Mouse (Mus musculus): Measurements from ENCODE around the gene Pbx2.
"Not testable (repeated sequence)": the region's sequence is repeated elsewhere in the genome, so short reads cannot be mapped to it uniquely, and the experiment has no call there.

Gene Pbx2

DNA sequence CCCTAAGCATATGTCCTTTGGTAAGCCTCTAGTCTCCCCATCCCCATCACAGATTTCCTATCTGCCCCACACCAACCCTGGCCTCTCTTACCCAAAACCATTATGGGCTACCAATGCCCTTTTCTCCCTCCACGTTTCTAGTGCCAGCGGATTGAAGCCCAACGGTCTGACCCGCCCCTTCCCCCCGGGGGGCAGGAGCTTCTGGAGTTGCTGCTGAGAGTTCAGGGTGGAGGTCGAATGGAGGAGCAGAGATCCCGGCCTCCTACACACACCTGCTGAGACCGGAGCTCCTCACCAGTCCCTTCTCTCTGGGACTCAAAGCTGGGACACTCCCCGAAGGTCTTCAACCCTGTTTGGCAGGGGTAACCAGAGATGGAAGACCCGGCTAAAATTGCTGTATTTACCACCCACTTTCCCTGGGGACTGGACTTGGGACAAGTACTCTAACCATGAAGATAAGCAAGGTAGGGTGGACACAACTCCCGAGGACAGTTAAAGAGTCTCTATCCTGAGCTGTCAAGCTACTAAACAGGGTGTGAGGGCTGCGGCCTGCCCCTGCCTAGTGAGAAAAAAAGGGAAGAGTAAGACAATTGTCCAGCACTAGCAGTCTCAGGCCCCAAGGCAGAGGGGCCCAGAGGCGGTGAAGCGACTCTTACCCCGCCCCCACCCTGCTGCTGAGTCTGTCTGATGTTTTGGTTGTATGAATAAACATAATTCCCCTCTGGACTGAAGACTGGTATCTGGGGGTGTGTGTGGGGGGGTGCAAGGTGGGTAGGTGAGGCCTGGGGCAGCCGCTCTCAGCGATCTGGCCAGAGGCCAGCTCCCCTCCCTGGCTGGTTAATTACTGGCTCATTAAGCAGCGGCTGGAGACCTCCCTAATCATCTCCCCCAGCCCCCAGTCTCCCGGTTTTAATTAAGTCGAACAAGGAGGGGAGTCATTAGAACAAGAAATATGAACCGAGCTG lies at the start of gene Pbx2:
TSS of gene Pbx2 (plus strand) at position 238 of the 965 bp plus-strand sequence.
- DNase-seq (ENCODE audit: low read depth, low spot score): no peak

DNA sequence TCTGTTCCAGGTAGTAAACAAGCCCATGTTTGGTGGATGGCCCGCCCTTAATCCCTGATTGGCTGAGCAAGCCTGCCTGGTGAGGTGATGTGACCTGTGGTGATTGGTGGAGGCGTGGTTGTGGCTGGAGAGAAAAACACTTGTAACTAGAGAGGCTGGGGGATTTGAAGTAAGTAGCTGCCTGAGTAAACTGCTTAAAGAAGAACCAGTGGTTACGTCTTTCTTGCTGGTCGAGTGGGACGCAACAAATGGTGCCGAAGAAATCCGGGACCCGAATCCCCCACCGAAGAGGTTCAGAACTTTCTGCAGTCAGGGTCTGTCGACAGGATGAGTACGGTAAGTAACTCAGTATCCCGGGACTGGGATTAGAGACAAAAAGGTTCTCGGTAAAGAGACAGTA lies 47.5 kb upstream of the Pbx2 start:
- DNase-seq (ENCODE audit: low read depth, low spot score): not testable (repeated sequence)

DNA sequence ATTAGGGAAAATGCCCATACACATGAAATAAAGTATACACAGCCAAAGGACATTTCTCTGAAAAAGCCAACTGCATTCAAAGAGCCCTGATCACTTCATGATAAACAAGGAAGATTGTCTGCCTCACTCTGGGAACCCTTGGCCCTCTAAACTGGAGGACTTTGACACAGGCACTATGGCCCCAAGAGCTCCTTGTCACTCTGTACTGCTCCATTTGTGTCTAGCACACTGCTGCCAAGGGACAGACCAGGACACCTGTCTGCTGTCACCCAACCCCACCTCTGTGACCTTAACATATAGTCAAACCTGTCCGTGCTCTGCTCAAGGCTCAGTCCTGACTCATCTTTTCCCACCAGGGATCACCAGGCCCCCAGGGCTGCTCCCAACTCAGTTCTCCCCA lies 44.3 kb upstream of the Pbx2 start:
- DNase-seq (ENCODE audit: low read depth, low spot score): no peak

DNA sequence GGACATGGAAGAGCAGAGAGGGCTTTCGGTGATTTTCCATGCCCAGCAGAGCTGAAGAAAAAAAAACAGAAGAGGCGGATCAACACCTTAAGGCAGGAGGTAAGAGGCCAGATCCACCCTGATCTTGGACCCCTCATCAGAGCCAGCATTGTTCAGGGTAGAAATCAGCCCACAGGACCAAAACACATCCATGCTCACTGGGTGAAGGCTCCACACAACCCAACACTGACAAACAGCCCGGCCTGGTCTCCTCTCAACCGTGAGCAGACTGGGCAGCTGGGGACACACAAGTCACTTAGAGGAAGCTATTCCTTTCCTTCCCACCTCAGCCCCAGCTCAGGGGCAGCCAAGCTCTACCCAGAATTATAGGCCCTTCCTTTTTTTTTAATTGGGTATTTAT lies 43.5 kb upstream of the Pbx2 start:
- no peak for DNase-seq (ENCODE audit: low read depth, low spot score)

DNA sequence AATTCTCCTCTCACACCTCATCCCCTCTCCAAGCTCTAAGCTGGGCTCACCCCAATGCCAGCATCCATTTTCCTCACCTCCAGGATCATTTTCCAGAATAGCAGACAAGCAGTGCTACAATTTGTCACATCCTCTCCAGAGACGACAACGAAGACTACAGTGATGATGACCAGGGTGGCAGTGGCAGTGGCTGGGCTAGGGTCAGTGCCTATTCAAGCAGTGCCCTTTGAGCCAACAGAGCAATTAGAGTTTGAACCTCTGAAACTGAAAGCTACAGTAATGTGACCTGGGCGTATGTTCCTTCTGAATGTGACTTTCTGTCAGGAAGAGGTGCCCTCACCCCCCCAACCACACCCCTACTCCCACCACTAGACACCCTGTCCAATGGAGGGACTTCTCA lies 41.9 kb upstream of the Pbx2 start:
- no peak for DNase-seq (ENCODE audit: low read depth, low spot score)

DNA sequence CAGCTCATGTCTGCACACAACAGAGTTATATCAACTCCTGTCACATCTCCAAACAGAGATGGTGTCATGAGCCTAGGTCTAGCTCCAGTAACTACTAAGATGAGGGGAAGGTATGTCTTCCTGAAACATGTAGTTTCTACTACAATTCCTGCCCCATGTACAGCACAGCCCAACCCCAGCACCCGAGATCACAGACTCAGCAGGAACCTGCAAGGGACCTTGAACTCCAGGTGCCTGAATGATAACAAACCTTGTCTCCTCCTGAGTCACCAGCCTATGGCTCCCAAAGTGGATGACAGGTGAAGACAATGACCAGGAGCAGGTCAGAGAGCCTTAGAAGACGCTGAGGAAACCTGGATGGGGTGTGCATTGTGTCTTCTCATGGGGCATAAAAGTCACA lies 41.2 kb upstream of the Pbx2 start:
- no peak for DNase-seq (ENCODE audit: low read depth, low spot score)

DNA sequence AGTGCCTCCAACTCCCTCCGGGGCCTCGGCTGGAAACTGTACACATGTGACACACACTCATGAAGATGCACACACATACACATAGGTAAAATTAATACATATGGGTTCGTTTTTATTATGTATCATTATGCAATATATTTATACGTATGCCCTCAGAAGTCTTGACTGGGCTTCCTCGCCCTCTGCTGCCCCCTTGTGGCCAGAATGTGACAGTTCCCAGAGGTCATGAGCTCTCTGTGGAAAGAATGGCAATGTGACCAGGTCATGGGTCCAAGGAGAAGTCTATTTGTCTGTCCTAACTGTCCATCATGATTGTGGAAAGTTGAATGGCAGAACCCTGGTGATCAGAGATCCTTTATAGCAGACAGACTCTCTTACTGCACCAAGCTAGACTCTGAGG lies 35.6 kb upstream of the Pbx2 start:
- DNase-seq (ENCODE audit: low read depth, low spot score): peak; percentile 62

DNA sequence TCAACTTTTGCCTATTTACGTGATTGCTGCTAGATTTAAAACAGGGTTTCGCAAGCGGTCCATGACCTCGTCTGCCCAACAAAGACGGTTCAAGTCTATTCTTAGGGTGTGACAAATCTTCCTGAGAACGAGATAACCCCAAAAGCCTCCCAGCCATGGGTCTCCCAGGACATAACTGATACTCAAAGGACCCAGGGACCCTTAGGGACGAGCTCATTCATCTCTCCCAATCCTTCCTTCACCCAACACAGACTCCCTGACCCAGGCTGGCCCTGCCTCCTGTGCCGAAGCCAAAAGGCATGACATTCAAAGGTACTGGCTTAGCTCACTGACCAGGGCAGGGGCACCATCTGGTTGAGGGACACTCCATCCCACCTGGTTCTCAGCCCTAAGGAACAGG lies 34.7 kb upstream of the Pbx2 start:
- no peak for DNase-seq (ENCODE audit: low read depth, low spot score)

DNA sequence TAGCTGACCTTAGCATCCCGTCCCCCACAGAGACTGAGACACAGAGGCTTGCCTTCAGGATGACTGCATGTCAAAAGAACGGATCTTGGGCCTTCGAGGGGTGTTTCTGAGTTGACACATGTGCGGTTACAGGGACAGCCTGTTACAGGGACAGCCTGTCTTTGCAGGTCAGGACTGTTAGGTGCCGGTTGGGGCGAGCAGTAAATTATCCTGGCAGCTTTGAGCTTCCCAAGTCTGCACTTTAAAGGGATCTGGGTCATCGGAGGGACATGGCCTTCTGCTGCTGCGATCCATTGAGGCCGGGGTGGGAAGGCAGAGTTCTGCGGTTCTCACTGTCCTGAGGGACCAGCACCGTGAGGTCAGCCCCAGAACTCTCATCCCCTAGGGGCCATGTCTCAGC lies 33.7 kb upstream of the Pbx2 start:
- DNase-seq (ENCODE audit: low read depth, low spot score): no peak

DNA sequence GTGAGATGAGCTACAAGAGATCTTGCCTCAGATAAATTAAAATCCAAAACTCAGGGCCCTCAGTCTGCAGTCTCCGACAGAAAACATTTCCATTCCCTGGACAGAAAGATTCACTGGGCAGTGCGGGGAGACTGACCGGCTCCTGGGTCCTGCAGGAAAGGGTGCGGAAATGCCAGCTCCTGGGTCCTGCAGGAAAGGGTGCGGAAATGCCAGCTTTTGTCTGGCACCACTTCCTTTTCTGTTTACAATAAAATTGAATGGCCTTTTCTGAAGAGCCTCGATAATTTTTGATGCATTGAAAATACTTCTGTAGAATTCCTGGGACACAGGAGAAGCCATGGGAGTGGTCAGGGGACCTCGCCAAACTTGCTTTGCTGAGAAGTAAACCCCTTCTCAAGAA lies 31.9 kb upstream of the Pbx2 start:
- DNase-seq (ENCODE audit: low read depth, low spot score): no peak

DNA sequence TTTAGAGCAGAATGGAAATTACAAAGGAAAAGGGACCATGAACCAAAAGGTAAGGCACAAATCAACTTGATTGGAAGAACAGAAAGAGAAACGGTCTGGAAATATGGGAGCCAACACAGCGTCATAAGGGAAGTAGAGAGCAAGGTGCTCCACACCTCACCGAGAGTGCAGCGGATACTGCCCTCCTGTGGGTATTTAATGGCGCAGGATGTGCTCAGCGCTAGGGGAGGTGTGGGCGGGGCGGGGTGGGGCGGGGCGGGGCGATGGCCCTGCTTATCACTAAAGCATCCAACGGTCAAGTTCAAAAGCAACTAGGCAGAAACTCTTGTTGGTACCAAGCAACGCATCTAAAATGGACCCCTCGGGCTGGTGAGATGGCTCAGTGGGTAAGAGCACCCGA lies 31.2 kb upstream of the Pbx2 start:
- DNase-seq (ENCODE audit: low read depth, low spot score): no peak

DNA sequence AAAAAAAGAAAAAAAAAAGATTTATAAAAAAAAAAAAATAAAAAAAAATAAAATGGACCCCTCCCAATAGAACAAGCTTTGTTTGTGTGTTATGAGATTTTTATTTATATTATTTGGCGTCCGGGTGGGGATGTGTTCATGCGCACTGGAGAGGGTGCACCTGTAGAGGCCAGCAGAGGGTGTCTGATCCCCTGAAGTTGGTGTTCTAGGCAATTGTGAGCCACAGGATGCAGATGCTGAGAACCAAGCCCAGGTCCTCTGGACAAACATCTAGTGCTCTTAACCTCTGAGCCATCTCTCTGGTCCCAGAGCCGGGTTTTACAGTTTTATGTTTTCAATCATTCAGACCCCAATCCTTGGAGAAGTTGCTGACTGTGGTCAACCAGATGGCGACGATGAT lies 30.6 kb upstream of the Pbx2 start:
- DNase-seq (ENCODE audit: low read depth, low spot score): no peak

DNA sequence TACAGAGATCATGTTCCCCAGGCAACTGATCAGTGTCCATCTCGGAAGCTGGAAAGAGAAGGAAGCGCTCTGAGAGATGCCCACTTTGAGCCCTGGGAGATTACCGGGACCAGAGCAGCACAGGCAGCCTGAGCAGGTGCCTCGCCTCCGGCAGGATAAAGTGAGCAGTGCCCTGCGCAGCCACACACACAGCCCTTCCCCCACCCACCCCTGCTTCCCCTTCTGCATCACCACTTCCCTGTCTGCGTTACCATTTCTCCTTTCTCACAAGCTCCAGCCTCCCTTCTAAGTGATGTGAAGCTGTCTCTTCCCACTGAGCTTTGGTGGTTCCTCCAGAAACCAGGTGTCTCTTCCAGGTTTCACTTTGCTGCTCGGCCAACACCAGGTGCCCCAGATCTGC lies 29.9 kb upstream of the Pbx2 start:
- DNase-seq (ENCODE audit: low read depth, low spot score): no peak

DNA sequence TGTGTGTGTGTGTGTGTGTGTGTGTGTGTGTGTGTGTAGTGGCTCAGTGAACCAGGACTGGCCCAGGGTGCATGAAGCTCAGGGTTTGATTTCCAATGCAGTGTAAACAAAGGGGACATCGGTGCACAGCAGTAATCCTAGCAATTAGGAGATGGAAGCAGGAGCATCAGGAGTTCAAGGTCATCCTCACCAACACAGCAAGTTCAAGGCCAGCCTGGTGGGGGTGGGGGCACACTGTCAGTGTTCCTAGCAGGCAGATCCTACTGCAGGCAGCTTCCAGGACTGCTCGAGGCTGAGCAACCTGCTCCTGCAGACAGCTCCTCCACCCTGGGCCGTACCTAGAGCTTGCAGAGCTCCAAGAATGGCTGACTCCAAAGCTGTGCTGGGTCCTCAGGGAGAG lies 28.5 kb upstream of the Pbx2 start:
- DNase-seq (ENCODE audit: low read depth, low spot score): no peak

DNA sequence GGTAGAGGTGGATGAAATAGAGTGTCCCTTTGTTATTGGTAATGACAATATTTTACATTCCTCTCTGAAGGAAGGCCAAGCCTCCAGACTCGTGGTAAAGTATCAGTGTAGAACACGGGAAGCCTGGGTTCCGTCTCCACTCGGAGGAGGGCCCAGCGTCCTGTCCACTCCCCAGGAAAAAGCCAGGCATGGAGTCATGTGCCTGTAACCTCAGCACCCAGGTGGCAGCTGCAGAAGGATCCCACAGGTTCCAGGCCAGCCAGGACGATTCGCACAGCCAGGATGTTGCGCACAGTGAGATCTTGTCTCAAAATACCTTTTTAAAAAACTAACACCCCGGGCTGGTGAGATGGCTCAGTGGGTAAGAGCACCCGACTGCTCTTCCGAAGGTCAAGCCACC lies 27.7 kb upstream of the Pbx2 start:
- no peak for DNase-seq (ENCODE audit: low read depth, low spot score)

DNA sequence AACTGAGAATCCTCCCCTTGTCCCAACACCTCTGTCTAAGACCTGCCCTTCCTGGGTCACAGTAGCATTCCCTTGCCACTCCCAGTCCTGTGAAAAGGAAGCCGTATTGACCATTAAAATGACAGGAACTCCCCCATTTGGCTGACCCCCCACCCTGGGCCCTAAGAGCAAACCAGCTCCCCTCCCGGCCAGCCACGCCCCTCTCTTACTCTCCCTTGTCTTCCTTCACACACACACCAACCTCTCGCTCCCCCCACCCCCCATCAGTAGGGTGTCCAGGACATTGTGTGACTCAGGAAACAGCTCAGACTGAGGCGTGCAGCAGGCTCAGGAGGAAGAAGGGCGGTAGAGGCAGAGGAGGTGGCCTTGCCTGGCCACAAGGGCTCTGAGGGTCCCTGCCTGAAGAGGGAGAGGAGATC lies 27.1 kb upstream of the Pbx2 start, which contains the start of gene Notch4:
TSS of gene Notch4 (plus strand) at position 266 of the 419 bp plus-strand sequence.
- no peak for DNase-seq (ENCODE audit: low read depth, low spot score)

DNA sequence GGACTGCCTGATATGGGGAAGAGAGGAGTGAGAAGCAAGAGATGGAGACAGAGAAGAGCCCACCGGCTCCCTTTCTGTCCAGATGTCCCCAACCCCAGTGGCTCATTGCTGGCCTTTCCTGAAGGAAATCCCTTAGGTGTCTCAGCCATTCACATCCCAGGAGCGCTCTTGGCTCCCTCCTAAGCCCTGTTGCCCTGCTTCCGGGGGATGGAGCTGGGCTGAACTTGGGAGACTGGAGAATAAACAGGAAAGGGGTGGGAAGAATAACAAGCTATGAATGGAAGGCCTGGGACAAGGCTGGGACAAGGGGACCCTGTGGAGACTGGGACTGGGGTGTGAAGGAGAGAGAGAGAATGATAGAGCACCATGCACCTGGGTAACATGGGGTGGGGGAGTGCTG lies 26.3 kb upstream of the Pbx2 start:
- no peak for DNase-seq (ENCODE audit: low read depth, low spot score)

DNA sequence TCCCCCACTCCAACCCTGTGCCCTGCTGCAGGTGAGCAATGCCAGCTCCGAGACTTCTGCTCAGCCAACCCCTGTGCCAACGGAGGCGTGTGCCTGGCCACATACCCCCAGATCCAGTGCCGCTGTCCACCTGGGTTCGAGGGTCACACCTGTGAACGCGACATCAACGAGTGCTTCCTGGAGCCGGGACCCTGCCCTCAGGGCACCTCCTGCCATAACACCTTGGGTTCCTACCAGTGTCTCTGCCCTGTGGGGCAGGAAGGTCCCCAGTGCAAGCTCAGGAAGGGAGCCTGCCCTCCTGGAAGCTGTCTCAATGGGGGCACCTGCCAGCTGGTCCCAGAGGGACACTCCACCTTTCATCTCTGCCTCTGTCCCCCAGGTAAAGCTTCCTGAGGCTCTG lies 23.8 kb upstream of the Pbx2 start:
- DNase-seq (ENCODE audit: low read depth, low spot score): no peak

DNA sequence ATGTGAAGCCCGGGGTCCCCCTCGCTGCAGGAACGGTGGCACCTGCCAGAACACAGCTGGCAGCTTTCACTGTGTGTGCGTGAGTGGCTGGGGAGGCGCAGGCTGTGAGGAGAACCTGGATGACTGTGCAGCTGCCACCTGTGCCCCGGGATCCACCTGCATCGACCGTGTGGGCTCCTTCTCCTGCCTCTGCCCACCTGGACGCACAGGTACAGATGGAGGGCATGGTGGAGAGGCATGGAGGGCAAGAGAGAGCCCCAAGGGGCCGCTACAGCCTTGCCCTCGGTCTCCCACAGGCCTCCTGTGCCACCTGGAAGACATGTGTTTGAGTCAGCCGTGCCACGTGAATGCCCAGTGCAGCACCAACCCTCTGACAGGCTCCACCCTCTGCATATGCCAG lies 22.6 kb upstream of the Pbx2 start:
- no peak for DNase-seq (ENCODE audit: low read depth, low spot score)

DNA sequence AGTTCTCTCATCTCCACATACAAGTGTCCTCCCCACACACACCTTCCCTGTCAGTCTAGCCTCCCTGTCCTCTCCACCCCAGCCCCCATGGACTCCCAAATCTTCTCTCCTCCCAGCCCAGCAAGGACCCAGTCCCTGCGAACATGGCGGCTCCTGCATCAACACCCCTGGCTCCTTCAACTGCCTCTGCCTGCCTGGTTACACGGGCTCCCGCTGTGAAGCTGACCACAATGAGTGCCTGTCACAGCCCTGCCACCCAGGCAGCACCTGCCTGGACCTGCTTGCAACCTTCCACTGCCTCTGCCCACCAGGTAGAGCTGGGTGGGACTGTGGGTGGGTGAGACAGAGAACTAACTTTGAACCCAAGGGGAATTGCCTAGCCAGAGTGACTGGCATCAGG lies 21.1 kb upstream of the Pbx2 start:
- no peak for DNase-seq (ENCODE audit: low read depth, low spot score)

DNA sequence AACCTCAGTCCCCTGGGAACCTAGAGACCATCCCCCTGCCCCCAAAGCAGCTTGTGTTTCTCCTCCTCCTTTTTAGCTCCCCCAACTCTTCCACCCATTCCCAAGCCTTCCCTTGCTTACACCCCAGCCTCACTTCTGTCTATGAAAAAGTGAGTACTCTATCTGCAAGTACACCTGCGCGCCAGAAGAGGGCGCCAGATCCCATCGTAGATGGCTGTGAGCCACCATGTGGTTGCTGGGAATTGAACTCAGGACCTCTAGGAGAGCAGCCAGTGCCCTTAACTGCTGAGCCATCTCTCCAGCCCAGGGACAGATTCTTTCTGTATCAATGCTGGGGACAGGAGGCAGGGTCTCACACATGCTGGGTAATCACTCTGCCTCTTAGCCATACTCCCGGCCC lies 19.2 kb upstream of the Pbx2 start:
- no peak for DNase-seq (ENCODE audit: low read depth, low spot score)

DNA sequence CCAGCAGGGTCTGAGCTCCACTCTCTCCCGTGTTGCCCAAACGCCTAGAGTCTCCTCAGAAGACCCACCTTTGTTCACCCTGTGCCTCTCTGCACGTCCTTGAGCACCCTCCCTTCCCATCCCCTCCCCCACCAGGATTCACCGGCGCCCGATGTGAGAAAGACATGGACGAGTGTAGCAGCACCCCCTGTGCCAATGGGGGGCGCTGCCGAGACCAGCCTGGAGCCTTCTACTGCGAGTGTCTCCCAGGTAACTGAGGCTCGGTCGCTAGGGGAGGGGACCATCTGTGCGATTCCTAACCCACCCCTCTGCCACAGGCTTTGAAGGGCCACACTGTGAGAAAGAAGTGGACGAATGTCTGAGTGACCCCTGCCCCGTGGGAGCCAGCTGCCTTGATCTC lies 18.7 kb upstream of the Pbx2 start:
- DNase-seq (ENCODE audit: low read depth, low spot score): no peak

DNA sequence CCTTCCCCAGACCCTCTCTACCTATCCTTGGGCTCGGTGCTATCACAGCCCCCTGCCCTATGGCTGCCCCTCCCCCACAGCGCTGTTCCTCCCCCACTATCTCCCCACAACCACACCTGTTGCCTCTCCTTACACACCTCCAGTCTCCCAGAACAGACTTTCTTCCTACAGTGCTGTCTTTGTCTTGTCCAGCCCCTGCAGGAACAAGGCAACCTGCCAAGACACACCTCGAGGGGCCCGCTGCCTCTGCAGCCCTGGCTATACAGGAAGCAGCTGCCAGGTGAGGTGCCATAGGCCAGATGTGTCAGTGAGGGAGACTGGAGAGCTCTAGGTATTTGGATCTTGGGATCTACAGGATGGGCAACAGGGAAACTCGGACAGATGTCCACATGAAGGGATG lies 14.5 kb upstream of the Pbx2 start:
- DNase-seq (ENCODE audit: low read depth, low spot score): no peak

DNA sequence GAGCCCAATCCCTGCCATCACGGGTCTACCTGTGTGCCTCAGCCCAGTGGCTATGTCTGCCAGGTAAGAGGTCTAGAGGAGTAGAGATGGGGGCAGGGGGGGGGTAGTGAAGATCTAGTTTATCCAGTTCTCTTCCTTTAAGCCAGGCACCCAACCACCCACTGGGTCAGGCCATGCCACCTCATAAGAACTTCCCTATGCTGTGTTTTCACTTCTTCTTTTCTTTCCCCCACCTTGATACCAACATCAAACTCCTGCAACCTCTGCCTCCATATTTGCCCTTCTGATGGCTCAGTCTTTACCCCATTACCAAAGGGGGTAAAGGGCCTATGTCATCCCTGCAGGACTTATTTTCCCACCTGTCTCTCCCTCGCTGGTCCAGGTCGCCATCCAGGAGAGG lies 13.0 kb upstream of the Pbx2 start:
- DNase-seq (ENCODE audit: low read depth, low spot score): no peak
